Mouse (Mus musculus): ENCODE measurements at regions not wholly inside any gene's neighbourhood (a gene's known extent, or its start where the extent isn't known, plus 50 kb on each side); places are given as distances from the start of the nearest gene placed in this dataset.

DNA sequence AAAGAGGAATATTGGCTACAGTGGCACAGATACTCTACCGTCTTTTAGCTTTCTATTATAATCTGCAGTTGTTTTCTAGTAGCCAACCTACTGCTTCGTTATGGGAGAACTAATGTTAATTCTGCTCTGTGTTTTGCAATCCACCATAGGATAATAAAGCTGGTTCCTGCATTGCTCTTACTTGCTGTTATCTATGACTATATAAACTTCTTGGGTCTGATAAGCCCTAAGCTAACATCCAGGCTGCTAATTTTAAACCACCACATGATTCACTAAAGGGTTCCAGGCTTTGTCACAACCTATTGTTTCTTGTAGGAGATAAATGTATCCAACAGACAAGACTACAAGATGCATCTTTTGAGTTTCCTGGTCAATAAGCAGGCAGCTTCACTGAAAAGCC is 173.5 kb upstream of the Aga start:
- no peak for DNase-seq (ENCODE audit: low read depth, low spot score)
- ChIA-PET POLR2A (no interaction called here), CTCF (no interaction called here)
- in situ Hi-C loops (cut with MboI; ENCODE audit: low pct_unique_long_range_greater_than_20kb), result no loop called here
- TF ChIP-seq CTCF (IDR thresholded peaks at IDR 0.05), result no peak
- ATAC-seq, result no peak
- H3K27me3 ChIP-seq, result no peaks in the 10 kb centered on the region

DNA sequence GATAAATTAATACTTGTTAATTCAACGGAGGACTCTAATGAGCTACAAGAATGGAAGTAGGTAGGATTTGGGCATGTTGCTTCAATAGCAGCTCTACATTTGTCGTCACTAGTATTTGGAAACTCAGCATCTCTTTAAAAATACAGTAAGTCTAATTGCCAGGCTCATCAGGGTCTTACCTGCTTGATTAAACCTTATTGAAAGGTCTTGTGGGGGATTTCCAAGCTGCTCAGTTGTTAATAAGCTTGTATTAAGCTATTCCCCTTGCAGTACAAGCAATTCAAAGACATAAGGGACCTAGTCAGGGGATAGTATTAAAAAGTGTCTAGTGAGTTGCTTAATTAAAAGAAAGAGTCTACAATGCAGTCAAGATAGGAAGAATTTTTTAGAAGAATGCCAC is 142.9 kb upstream of the Aga start:
- no peaks in the 10 kb centered on the region for H3K27me3 ChIP-seq
- DNase-seq (ENCODE audit: low read depth, low spot score) (no peak), ATAC-seq (no peak)
- ChIA-PET POLR2A (no interaction called here), CTCF (no interaction called here)
- no peak for TF ChIP-seq CTCF (IDR thresholded peaks at IDR 0.05)
- in situ Hi-C loops (cut with MboI; ENCODE audit: low pct_unique_long_range_greater_than_20kb), result no loop called here

DNA sequence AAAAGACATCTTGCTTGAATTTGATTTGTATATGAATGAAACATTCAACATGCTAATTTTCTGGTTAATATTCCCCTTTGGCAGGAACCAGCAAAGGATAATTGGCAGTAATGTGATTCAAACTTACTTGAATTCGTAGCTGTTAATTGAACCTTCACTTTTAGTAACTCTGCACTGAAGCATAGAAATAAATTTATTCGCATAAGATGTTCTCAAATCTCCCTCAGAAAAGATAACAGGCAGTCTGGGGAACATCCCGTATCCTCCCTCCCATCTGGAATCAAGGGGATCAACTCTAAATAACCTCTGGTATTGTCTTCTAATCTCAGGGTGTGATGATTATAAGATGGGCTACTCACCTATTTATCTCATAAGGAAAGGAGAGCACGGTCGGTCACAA is 138.1 kb upstream of the Aga start:
- in situ Hi-C loops (cut with MboI; ENCODE audit: low pct_unique_long_range_greater_than_20kb), result no loop called here

DNA sequence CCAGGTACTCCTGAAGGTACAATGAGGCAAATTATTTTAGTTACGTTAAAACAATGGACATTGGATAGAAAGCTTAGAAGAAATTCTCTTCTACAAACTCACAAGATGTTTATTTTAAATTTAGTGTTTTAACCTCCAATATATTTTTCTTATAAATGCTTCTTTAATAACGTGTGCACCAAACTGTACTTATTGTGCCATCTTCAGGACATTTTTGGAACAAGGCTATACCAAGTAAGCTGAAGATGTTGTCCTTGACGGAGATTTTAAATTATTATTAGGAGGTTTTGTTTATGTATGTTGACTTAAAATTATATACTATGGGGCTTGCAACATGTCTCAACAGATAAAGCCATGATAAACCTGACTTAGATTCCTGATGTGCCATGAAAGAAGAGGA is 99.4 kb upstream of the Aga start:
- no peak for TF ChIP-seq CTCF (IDR thresholded peaks at IDR 0.05)
- in situ Hi-C loops (cut with MboI; ENCODE audit: low pct_unique_long_range_greater_than_20kb), result no loop called here
- DNase-seq (ENCODE audit: low read depth, low spot score) (no peak), ATAC-seq (no peak)
- ChIA-PET CTCF (interaction anchor here (1.1 kb wide), 1 partner anchor 10 kb away, joined by 3 read pairs; no protein-coding TSS in a partner anchor), POLR2A (no interaction called here)
- peaks cover 6% of the 10 kb centered on the region for H3K27me3 ChIP-seq

More for the DNA sequence above, 138.1 kb upstream of the Aga start:
- H3K27me3 ChIP-seq, result no peaks in the 10 kb centered on the region
- ChIA-PET POLR2A (no interaction called here), CTCF (no interaction called here)
- DNase-seq (ENCODE audit: low read depth, low spot score), result no peak
- no peak for ATAC-seq
- TF ChIP-seq CTCF (IDR thresholded peaks at IDR 0.05), result no peak

DNA sequence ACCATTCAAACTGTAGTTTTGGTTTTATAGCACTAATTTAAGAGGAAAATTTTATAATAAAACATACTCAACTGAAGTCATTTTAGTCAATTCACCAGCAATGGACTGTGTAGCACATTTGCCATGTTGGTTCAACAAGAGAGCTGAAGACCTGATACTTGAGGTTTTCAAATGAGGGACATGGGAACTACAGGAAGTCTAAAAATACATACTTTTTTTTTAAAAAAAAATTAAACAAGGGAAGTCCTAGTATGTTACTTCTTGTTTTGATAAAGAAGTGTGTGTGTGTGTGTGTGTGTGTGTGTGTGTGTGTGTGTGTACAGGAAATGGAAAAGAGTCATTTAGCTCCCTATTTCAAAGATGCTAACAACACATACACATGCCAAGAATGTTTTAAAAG is 77.3 kb upstream of the Aga start:
- no peak for TF ChIP-seq CTCF (IDR thresholded peaks at IDR 0.05)
- CTCF ChIA-PET, result no interaction called here
- in situ Hi-C loops (cut with MboI; ENCODE audit: low pct_unique_long_range_greater_than_20kb), result no loop called here
- peaks cover 4% of the 10 kb centered on the region for H3K27me3 ChIP-seq
- no peak for ATAC-seq
- no peak for DNase-seq (ENCODE audit: low read depth, low spot score)
- POLR2A ChIA-PET, result no interaction called here

DNA sequence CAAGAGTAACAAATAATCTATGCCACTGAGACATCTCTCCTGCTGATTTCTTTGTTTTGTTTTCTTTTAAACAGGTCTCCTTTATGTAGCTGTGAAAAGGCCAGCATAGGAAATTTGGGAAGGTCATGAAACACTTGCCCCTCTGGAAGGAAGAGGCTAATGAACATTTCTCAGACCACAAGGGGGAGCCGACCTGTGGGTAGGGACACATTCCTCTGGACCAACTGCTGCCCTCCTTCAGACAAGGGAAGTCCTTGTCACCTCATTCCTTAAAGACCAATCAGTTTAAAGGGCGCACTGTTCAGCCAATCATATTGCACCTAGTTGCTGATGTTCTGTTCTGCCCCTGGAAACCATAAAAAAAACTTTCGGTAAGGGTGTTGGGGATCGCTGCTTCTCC is 75.8 kb upstream of the Aga start:
- DNase-seq (ENCODE audit: low read depth, low spot score) (no peak), ATAC-seq (no peak)
- peaks cover 4% of the 10 kb centered on the region for H3K27me3 ChIP-seq
- TF ChIP-seq CTCF (IDR thresholded peaks at IDR 0.05), result no peak
- ChIA-PET CTCF (no interaction called here), POLR2A (no interaction called here)
- in situ Hi-C loops (cut with MboI; ENCODE audit: low pct_unique_long_range_greater_than_20kb), result no loop called here

GRCm38 (mm10) chr8:53446748-53447355 is 64.7 kb upstream of the Aga start:
- no peak for DNase-seq (ENCODE audit: low read depth, low spot score)
- TF ChIP-seq CTCF (IDR thresholded peaks at IDR 0.05), result no peak
- H3K27me3 ChIP-seq, result peaks cover 3% of the 10 kb centered on the region
- ChIA-PET CTCF (no interaction called here), POLR2A (no interaction called here)
- in situ Hi-C loops (cut with MboI; ENCODE audit: low pct_unique_long_range_greater_than_20kb), result no loop called here
- no peak for ATAC-seq
